Mouse (Mus musculus): Measurements from ENCODE around the gene Vmn1r9. TPM values are rescaled to one million over a fixed set of nuclear protein-coding genes. Genes with fewer than 3 reads are reported as not detected.
"Not testable (repeated sequence)": the region's sequence is repeated elsewhere in the genome, so short reads cannot be mapped to it uniquely, and the experiment has no call there.

Vmn1r9 gene
- polyA plus RNA-seq (2015; fragmentation: Nextera tagmentation; extraction: Ambion mirVana) = not detected in 2 replicates

- Histone ChIP-seq H3K27ac (replicated peaks) (no peak within 1 kb of the TSS), H3K9ac (ENCODE audit: low read length) (no peak within 1 kb of the TSS), H3K9me3 (ENCODE audit: control insufficient read depth, low read length) (no peaks in the 10 kb centered on the region), H3K27me3 (ENCODE audit: control insufficient read depth, insufficient read depth, low read length) (no peaks in the 10 kb centered on the region), H3K4me3 (ENCODE audit: low read depth, low read length) (no peak within 1 kb of the TSS), H3K4me2 (replicated peaks; ENCODE audit: low read depth) (no peak within 1 kb of the TSS), H3K36me3 (ENCODE audit: control insufficient read depth, insufficient read depth, low read length) (no peaks in the 10 kb centered on the region), H3K4me1 (replicated peaks; ENCODE audit: control insufficient read depth, insufficient read depth) (no peaks in the 10 kb centered on the region)
- ATAC-seq (ENCODE audit: low FRiP score, low TSS enrichment) (no peak), DNase-seq (ENCODE audit: low spot score) (no peak)
- TF ChIP-seq CTCF (IDR thresholded peaks at IDR 0.05; ENCODE audit: low read depth) = no peak
- TF ChIP-seq EP300 (optimal IDR thresholded peaks at IDR 0.05) = no peak
- WGBS = 83% methylated on average over 2 of the region's 2 CpGs
These were observed at the start of gene Vmn1r9 for GRCm38 (mm10) chr6:57066487-57066886. Vmn1r9 (plus strand) TSS chr6:57066787.

- H3K36me3 ChIP-seq (ENCODE audit: control insufficient read depth, insufficient read depth, low read length); H3K9me3 ChIP-seq (ENCODE audit: control insufficient read depth, low read length); H3K4me3 ChIP-seq (ENCODE audit: low read depth, low read length); ATAC-seq (ENCODE audit: low FRiP score, low TSS enrichment); H3K4me1 ChIP-seq (replicated peaks; ENCODE audit: control insufficient read depth, insufficient read depth); DNase-seq (ENCODE audit: low spot score); H3K27ac ChIP-seq (replicated peaks); H3K27me3 ChIP-seq (ENCODE audit: control insufficient read depth, insufficient read depth, low read length); H3K4me2 ChIP-seq (replicated peaks; ENCODE audit: low read depth); H3K9ac ChIP-seq (ENCODE audit: low read length): not testable (repeated sequence)
- WGBS = 81% methylated on average over 2 of the region's 2 CpGs
These were observed 41.4 kb upstream of the Vmn1r9 start, which contains the start of gene Vmn1r7 for GRCm38 (mm10) chr6:57025224-57025623. Vmn1r7 (minus strand) TSS chr6:57025324.

GRCm38 (mm10) chr6:57031984-57032383 lies 34.6 kb upstream of the Vmn1r9 start, which contains the start of gene Vmn1r8:
Vmn1r8 (plus strand) TSS chr6:57032284.
- no peak within 1 kb of the TSS for H3K27ac ChIP-seq (replicated peaks)
- H3K9ac ChIP-seq (ENCODE audit: low read length) = no peak within 1 kb of the TSS
- H3K4me3 ChIP-seq (ENCODE audit: low read depth, low read length) = no peak within 1 kb of the TSS
- no peaks in the 10 kb centered on the region for H3K4me1 ChIP-seq (replicated peaks; ENCODE audit: control insufficient read depth, insufficient read depth)
- TF ChIP-seq EP300 (optimal IDR thresholded peaks at IDR 0.05) (no peak), CTCF (IDR thresholded peaks at IDR 0.05; ENCODE audit: low read depth) (no peak)
- no peak for DNase-seq (ENCODE audit: low spot score)
- H3K4me2 ChIP-seq (replicated peaks; ENCODE audit: low read depth) = no peak within 1 kb of the TSS
- H3K9me3 ChIP-seq (ENCODE audit: control insufficient read depth, low read length) = no peaks in the 10 kb centered on the region
- H3K36me3 ChIP-seq (ENCODE audit: control insufficient read depth, insufficient read depth, low read length) = no peaks in the 10 kb centered on the region
- H3K27me3 ChIP-seq (ENCODE audit: control insufficient read depth, insufficient read depth, low read length) = no peaks in the 10 kb centered on the region
- ATAC-seq (ENCODE audit: low FRiP score, low TSS enrichment) = no peak

GRCm38 (mm10) chr6:57034674-57035073 lies 31.9 kb upstream of the Vmn1r9 start:
- no peaks in the 10 kb centered on the region for H3K4me1 ChIP-seq (replicated peaks; ENCODE audit: control insufficient read depth, insufficient read depth)
- no peaks in the 10 kb centered on the region for H3K36me3 ChIP-seq (ENCODE audit: control insufficient read depth, insufficient read depth, low read length)
- no peak overlapping the region for H3K4me3 ChIP-seq (ENCODE audit: low read depth, low read length)
- DNase-seq (ENCODE audit: low spot score) (no peak), ATAC-seq (ENCODE audit: low FRiP score, low TSS enrichment) (no peak)
- no peak overlapping the region for H3K27ac ChIP-seq (replicated peaks)
- H3K9me3 ChIP-seq (ENCODE audit: control insufficient read depth, low read length) = no peaks in the 10 kb centered on the region
- no peaks in the 10 kb centered on the region for H3K27me3 ChIP-seq (ENCODE audit: control insufficient read depth, insufficient read depth, low read length)
- no peak for TF ChIP-seq CTCF (IDR thresholded peaks at IDR 0.05; ENCODE audit: low read depth)
- no peak for TF ChIP-seq EP300 (optimal IDR thresholded peaks at IDR 0.05)
- WGBS = 81% methylated on average over 2 of the region's 2 CpGs
- no peak overlapping the region for H3K4me2 ChIP-seq (replicated peaks; ENCODE audit: low read depth)
- no peak overlapping the region for H3K9ac ChIP-seq (ENCODE audit: low read length)

GRCm38 (mm10) chr6:57063730-57064129 lies 2.9 kb upstream of the Vmn1r9 start:
- TF ChIP-seq EP300 (optimal IDR thresholded peaks at IDR 0.05) = no peak
- peak; percentile 52 for TF ChIP-seq CTCF (IDR thresholded peaks at IDR 0.05; ENCODE audit: low read depth)
- ATAC-seq (ENCODE audit: low FRiP score, low TSS enrichment) (no peak), DNase-seq (ENCODE audit: low spot score) (peak; percentile 15)
- Histone ChIP-seq H3K9ac (ENCODE audit: low read length) (no peak overlapping the region), H3K9me3 (ENCODE audit: control insufficient read depth, low read length) (no peaks in the 10 kb centered on the region), H3K27ac (replicated peaks) (no peak overlapping the region), H3K4me2 (replicated peaks; ENCODE audit: low read depth) (no peak overlapping the region), H3K36me3 (ENCODE audit: control insufficient read depth, insufficient read depth, low read length) (no peaks in the 10 kb centered on the region), H3K27me3 (ENCODE audit: control insufficient read depth, insufficient read depth, low read length) (no peaks in the 10 kb centered on the region), H3K4me3 (ENCODE audit: low read depth, low read length) (no peak overlapping the region), H3K4me1 (replicated peaks; ENCODE audit: control insufficient read depth, insufficient read depth) (no peaks in the 10 kb centered on the region)

GRCm38 (mm10) chr6:57106358-57106757 lies 39.8 kb downstream of the Vmn1r9 start:
- WGBS = 67% methylated on average over 1 of the region's 1 CpGs
- Histone ChIP-seq H3K9ac (ENCODE audit: low read length) (no peak overlapping the region), H3K9me3 (ENCODE audit: control insufficient read depth, low read length) (no peaks in the 10 kb centered on the region), H3K4me1 (replicated peaks; ENCODE audit: control insufficient read depth, insufficient read depth) (no peaks in the 10 kb centered on the region), H3K4me2 (replicated peaks; ENCODE audit: low read depth) (no peak overlapping the region), H3K4me3 (ENCODE audit: low read depth, low read length) (no peak overlapping the region), H3K27me3 (ENCODE audit: control insufficient read depth, insufficient read depth, low read length) (no peaks in the 10 kb centered on the region), H3K36me3 (ENCODE audit: control insufficient read depth, insufficient read depth, low read length) (no peaks in the 10 kb centered on the region), H3K27ac (replicated peaks) (no peak overlapping the region)
- DNase-seq (ENCODE audit: low spot score) (no peak), ATAC-seq (ENCODE audit: low FRiP score, low TSS enrichment) (no peak)
- no peak for TF ChIP-seq EP300 (optimal IDR thresholded peaks at IDR 0.05)
- peak; percentile 59 for TF ChIP-seq CTCF (IDR thresholded peaks at IDR 0.05; ENCODE audit: low read depth)

All from stomach, postnatal 0 days (tissue).